Mouse (Mus musculus) thymus, adult 2 months (tissue): ENCODE data around the gene Tgfa.

Source experiments
- CTCF ChIP-seq: fragments of 200-500 bp; IDR thresholded peaks from 2 replicates; pipeline ENCODE4 v1.5.1; 2012; ENCODE audit warnings: mild to moderate bottlenecking, control low read depth, low read length, moderate library complexity, borderline replicate concordance; ENCODE audit not compliant: control insufficient read depth, poor library complexity, insufficient read depth; ENCODE audit errors: extremely low read depth
- POLR2A ChIP-seq: fragments of 200-500 bp; IDR thresholded peaks from 2 replicates; pipeline ENCODE4 v1.6.1; 2012; ENCODE audit warnings: mild to moderate bottlenecking, low read length, control low read depth, moderate library complexity; ENCODE audit not compliant: control insufficient read depth, poor library complexity, insufficient read depth; ENCODE audit errors: extremely low read depth

GRCm38 (mm10) chr6:86250236-86250635 lies 55.2 kb downstream of the Tgfa start:
- TF ChIP-seq CTCF (no peak), POLR2A (no peak)
